Mouse (Mus musculus): Measurements from ENCODE around the gene Col19a1. TPM values are rescaled to one million over a fixed set of nuclear protein-coding genes. Genes with fewer than 3 reads are reported as not detected.

Col19a1 gene
- polyA plus RNA-seq, 1 experiment: not detected

DNA sequence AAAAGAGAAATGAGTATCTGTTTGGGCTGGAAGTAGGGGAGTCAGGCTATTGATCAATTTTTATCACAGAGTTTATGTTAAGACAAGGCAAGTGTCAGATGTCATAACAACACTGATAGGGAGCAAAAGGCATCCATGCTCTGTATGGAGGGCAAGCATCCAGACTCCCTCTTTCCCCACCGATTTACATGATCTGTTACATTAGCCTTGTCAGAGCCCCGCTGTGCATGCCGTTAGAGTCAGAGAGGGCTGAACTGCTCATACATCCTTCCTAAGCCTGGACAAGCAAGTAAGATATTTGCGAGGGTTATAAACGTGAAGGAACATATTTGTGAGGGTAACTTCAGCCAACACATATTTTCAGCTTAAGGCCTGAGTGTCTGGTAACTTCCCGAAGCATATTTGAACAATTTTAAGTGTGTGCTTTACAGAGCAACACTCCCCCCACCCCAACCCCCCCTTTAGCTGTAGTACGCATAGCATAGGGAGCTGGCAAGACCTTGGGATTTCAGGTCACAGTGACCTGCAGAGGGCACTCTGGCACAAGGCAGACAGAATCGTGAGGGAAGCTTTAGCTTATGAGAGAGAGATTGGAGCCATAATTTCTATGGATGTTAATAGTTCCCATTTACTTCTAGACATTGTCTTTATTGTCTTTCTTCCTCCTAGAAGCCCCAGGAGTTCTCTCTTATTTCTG lies 209.0 kb downstream of the Col19a1 start:
- H3K27me3 ChIP-seq (ENCODE audit: control insufficient read depth, insufficient read depth, low read length): no peaks in the 10 kb centered on the region
- 21% methylated on average over 8 of the region's 8 CpGs for WGBS
- H3K4me1 ChIP-seq (ENCODE audit: control insufficient read depth, insufficient read depth, insufficient read length, low read length): no peaks in the 10 kb centered on the region
- no peak overlapping the region for H3K4me3 ChIP-seq (ENCODE audit: low read depth, low read length)
- H3K27ac ChIP-seq (ENCODE audit: insufficient read depth, low read depth, low read length): no peak overlapping the region
- no peak for TF ChIP-seq POLR2A (IDR thresholded peaks at IDR 0.05; ENCODE audit: low read depth, low read length)
- peak; percentile 36; the same call in 1 of the 2 replicates for TF ChIP-seq CTCF (IDR thresholded peaks at IDR 0.05; ENCODE audit: extremely low read depth, insufficient read length, insufficient replicate concordance, low read depth, low read length)
- H3K36me3 ChIP-seq (ENCODE audit: control insufficient read depth, insufficient read depth, low read length): no peaks in the 10 kb centered on the region

DNA sequence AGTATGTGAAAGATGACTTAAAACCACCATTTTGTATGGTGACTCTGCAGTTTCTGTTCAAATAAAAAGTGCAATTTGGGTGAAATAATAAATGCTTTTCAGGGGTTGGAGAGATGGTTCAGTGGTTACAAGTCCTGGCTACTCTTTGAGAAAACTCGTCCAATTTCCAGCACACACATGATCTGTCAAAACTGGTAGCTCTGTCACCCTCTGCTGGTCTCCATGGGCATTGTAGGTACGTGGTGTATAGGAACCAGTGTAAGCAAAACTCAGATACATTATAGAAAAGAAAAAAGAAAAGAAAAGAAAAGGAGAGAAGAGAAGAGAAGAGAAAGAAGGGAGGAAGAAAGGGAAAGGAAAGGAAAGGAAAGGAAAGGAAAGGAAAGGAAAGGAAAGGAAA lies 212.4 kb downstream of the Col19a1 start:
- TF ChIP-seq POLR2A (IDR thresholded peaks at IDR 0.05; ENCODE audit: low read depth, low read length) (no peak), CTCF (IDR thresholded peaks at IDR 0.05; ENCODE audit: extremely low read depth, insufficient read length, insufficient replicate concordance, low read depth, low read length) (no peak)
- 17% methylated on average over 2 of the region's 2 CpGs for WGBS
- no peaks in the 10 kb centered on the region for H3K4me1 ChIP-seq (ENCODE audit: control insufficient read depth, insufficient read depth, insufficient read length, low read length)

DNA sequence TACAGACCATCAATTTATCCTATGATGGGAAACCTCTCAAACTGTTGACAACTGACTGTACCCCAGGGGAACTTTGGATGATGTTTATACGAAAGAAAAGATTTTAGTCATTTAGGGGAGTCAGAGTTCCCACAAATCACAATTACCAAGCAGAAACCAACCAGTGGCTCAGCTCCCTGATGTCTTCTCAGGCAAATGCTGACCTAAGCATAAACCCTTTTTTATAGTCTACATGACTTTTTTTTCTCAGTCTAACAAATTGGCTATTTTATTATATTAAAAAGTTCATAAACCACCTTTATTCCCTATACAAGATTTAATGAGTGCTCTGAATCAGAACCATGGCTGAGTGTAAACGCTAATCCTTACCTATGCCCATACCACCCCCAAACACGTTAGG lies 213.6 kb downstream of the Col19a1 start:
- no peak for TF ChIP-seq CTCF (IDR thresholded peaks at IDR 0.05; ENCODE audit: extremely low read depth, insufficient read length, insufficient replicate concordance, low read depth, low read length)
- no peak for TF ChIP-seq POLR2A (IDR thresholded peaks at IDR 0.05; ENCODE audit: low read depth, low read length)
- Histone ChIP-seq H3K4me1 (ENCODE audit: control insufficient read depth, insufficient read depth, insufficient read length, low read length) (no peaks in the 10 kb centered on the region), H3K27me3 (ENCODE audit: control insufficient read depth, insufficient read depth, low read length) (no peaks in the 10 kb centered on the region), H3K36me3 (ENCODE audit: control insufficient read depth, insufficient read depth, low read length) (no peaks in the 10 kb centered on the region), H3K4me3 (ENCODE audit: low read depth, low read length) (no peak overlapping the region), H3K27ac (ENCODE audit: insufficient read depth, low read depth, low read length) (no peak overlapping the region)
- 84% methylated on average over 3 of the region's 3 CpGs for WGBS

More for the DNA sequence above, 212.4 kb downstream of the Col19a1 start:
- H3K36me3 ChIP-seq (ENCODE audit: control insufficient read depth, insufficient read depth, low read length): no peaks in the 10 kb centered on the region
- H3K4me3 ChIP-seq (ENCODE audit: low read depth, low read length): no peak overlapping the region
- H3K27me3 ChIP-seq (ENCODE audit: control insufficient read depth, insufficient read depth, low read length): no peaks in the 10 kb centered on the region
- no peak overlapping the region for H3K27ac ChIP-seq (ENCODE audit: insufficient read depth, low read depth, low read length)

DNA sequence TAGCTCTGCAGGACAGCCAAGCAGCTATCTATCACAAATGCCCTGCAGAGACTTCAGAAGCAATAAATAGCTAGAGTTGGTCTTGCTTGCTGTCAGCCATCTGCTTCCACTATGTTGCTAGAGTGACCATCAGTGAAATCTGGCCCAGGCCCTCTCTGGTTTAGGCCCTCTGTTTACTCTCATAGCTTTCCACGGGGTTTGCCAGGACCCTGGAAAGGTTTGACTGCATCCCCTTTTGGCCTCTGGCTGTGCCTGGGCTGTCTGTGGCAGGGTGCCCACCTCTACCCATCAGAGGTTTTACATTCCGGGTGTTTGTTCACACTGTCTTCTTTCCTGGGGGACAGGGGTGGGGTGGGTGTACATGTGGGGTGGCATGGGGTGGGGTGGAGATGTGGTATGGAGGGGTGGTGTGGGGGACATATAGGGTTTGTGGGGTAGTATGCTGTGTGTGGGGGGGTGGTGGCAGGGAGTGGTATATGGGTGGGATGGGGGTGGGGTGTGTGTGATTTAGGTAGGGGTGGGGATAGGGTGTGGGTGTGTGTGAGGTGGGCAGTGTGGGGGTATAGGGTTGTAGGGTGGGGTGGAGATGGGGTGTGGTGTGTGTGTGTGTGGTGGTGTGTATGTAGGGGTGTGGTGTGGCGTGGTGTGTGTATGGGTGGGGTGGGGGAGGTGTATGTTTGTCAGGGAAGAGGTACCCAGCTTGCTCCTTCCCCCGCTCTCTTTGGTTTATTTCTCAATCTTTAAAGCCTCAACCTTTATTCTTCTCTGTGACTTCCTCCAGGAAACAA lies 214.6 kb downstream of the Col19a1 start:
- WGBS: 65% methylated on average over 4 of the region's 4 CpGs
- Histone ChIP-seq H3K27ac (ENCODE audit: insufficient read depth, low read depth, low read length) (no peak overlapping the region), H3K4me3 (ENCODE audit: low read depth, low read length) (no peak overlapping the region), H3K4me1 (ENCODE audit: control insufficient read depth, insufficient read depth, insufficient read length, low read length) (no peaks in the 10 kb centered on the region), H3K27me3 (ENCODE audit: control insufficient read depth, insufficient read depth, low read length) (no peaks in the 10 kb centered on the region), H3K36me3 (ENCODE audit: control insufficient read depth, insufficient read depth, low read length) (no peaks in the 10 kb centered on the region)
- TF ChIP-seq CTCF (IDR thresholded peaks at IDR 0.05; ENCODE audit: extremely low read depth, insufficient read length, insufficient replicate concordance, low read depth, low read length): no peak
- no peak for TF ChIP-seq POLR2A (IDR thresholded peaks at IDR 0.05; ENCODE audit: low read depth, low read length)

DNA sequence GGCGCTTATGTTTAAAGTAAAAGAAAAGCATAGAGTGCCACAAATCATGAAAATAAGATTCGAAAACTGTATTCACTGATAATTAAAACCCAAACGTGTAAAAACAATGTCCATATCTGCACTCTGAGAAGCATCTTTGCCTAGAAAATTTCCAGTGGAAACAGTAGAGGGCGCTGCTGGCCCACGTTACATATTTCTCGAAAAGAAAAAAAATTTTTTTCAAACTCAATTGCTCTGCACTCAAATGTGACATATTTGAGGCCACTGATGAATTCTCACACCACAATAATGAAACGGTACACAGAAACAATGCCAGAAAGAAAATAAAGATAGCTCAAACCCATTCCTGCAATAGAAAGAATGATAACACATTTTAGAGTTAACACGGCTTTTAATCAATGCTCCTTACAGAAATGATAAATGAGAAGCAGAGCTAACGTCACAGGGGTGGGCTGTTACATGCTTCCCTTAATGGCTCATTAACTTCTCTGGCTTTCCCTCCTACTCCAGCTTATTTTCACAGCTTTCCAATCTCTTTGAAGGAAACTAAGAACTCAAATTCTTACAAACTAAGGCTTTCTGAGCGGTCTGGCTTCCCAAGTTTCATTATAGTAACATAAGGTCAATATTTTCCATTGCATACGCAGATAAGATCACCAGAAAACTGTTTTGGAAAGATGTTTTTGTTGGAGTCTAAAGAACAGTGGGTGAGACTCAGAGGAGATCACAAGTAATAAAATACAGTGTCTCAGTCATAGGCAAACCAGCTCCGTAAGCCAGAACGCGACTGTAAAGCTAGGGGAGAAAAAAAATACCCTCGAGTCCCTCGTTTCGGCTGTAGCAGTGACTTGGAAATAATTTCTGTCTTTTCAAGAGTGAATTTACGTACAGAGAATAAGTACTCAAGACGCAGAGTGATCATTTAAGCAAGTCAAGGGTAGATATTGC lies 219.4 kb downstream of the Col19a1 start:
- 51% methylated on average over 19 of the region's 19 CpGs for WGBS
- Histone ChIP-seq H3K27me3 (ENCODE audit: control insufficient read depth, insufficient read depth, low read length) (no peaks in the 10 kb centered on the region), H3K4me1 (ENCODE audit: control insufficient read depth, insufficient read depth, insufficient read length, low read length) (no peaks in the 10 kb centered on the region), H3K36me3 (ENCODE audit: control insufficient read depth, insufficient read depth, low read length) (no peaks in the 10 kb centered on the region), H3K4me3 (ENCODE audit: low read depth, low read length) (no peak overlapping the region), H3K27ac (ENCODE audit: insufficient read depth, low read depth, low read length) (no peak overlapping the region)
- TF ChIP-seq CTCF (IDR thresholded peaks at IDR 0.05; ENCODE audit: extremely low read depth, insufficient read length, insufficient replicate concordance, low read depth, low read length): no peak

DNA sequence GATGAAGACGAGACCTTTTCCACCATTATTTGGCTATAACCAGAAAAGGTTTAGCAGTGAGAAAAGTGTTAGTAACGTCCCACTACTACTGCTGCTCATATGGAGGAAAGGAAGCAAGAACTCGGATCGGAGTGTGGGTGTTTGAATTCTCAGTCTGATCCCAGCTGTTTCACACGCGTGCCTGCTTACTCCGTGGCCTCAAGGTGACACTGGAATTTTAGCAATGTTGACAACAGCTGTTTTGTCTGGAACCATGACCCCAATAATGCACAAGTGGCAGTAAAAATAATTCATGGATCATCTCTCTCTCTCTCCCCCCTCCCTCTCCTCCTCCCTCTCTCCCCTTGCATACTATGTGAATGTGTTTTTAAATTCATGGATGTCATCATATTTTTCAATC lies 222.5 kb downstream of the Col19a1 start:
- 78% methylated on average over 7 of the region's 7 CpGs for WGBS
- Histone ChIP-seq H3K4me1 (ENCODE audit: control insufficient read depth, insufficient read depth, insufficient read length, low read length) (no peaks in the 10 kb centered on the region), H3K27ac (ENCODE audit: insufficient read depth, low read depth, low read length) (no peak overlapping the region), H3K4me3 (ENCODE audit: low read depth, low read length) (no peak overlapping the region), H3K27me3 (ENCODE audit: control insufficient read depth, insufficient read depth, low read length) (no peaks in the 10 kb centered on the region), H3K36me3 (ENCODE audit: control insufficient read depth, insufficient read depth, low read length) (no peaks in the 10 kb centered on the region)
- no peak for TF ChIP-seq CTCF (IDR thresholded peaks at IDR 0.05; ENCODE audit: extremely low read depth, insufficient read length, insufficient replicate concordance, low read depth, low read length)
- no peak for TF ChIP-seq POLR2A (IDR thresholded peaks at IDR 0.05; ENCODE audit: low read depth, low read length)

Data from small intestine, adult 2 months (tissue).